Mouse (Mus musculus): Measurements from ENCODE around the gene Agl.

Agl gene

GRCm38 (mm10) chr3:116807811-116808506 is at the start of gene Agl:
Agl (minus strand) TSS chr3:116808166.
- peak; percentile 83 for DNase-seq (ENCODE audit: low read depth, low spot score)

- DNase-seq (ENCODE audit: low read depth, low spot score), result no peak
Measured at GRCm38 (mm10) chr3:116857611-116858010, 49.6 kb upstream of the Agl start.

- no peak for DNase-seq (ENCODE audit: low read depth, low spot score)
Measured at GRCm38 (mm10) chr3:116852421-116852820, 44.5 kb upstream of the Agl start.

GRCm38 (mm10) chr3:116850376-116850775 is 42.4 kb upstream of the Agl start:
- DNase-seq (ENCODE audit: low read depth, low spot score), result no peak

GRCm38 (mm10) chr3:116848936-116849335 is 41.0 kb upstream of the Agl start:
- DNase-seq (ENCODE audit: low read depth, low spot score), result no peak

- DNase-seq (ENCODE audit: low read depth, low spot score), result no peak
Measured at GRCm38 (mm10) chr3:116848099-116848498, 40.1 kb upstream of the Agl start.

GRCm38 (mm10) chr3:116846084-116846483 is 38.1 kb upstream of the Agl start:
- DNase-seq (ENCODE audit: low read depth, low spot score), result no peak

- no peak for DNase-seq (ENCODE audit: low read depth, low spot score)
Measured at GRCm38 (mm10) chr3:116844880-116845579, 37.1 kb upstream of the Agl start.

GRCm38 (mm10) chr3:116841311-116841710 is 33.3 kb upstream of the Agl start:
- no peak for DNase-seq (ENCODE audit: low read depth, low spot score)

- no peak for DNase-seq (ENCODE audit: low read depth, low spot score)
Measured at GRCm38 (mm10) chr3:116836681-116837475, 28.9 kb upstream of the Agl start.

- peak; percentile 77 for DNase-seq (ENCODE audit: low read depth, low spot score)
Measured at GRCm38 (mm10) chr3:116835770-116836680, 28.1 kb upstream of the Agl start.

- DNase-seq (ENCODE audit: low read depth, low spot score), result no peak
Measured at GRCm38 (mm10) chr3:116835350-116835749, 27.4 kb upstream of the Agl start.

GRCm38 (mm10) chr3:116834241-116834640 is 26.3 kb upstream of the Agl start:
- no peak for DNase-seq (ENCODE audit: low read depth, low spot score)

GRCm38 (mm10) chr3:116833491-116833890 is 25.5 kb upstream of the Agl start:
- DNase-seq (ENCODE audit: low read depth, low spot score), result no peak

- DNase-seq (ENCODE audit: low read depth, low spot score), result no peak
Measured at GRCm38 (mm10) chr3:116832526-116833310, 24.8 kb upstream of the Agl start.

GRCm38 (mm10) chr3:116831324-116831723 is 23.4 kb upstream of the Agl start:
- no peak for DNase-seq (ENCODE audit: low read depth, low spot score)

- DNase-seq (ENCODE audit: low read depth, low spot score), result no peak
Measured at GRCm38 (mm10) chr3:116829274-116829920, 21.4 kb upstream of the Agl start.

- DNase-seq (ENCODE audit: low read depth, low spot score), result no peak
Measured at GRCm38 (mm10) chr3:116826471-116827215, 18.7 kb upstream of the Agl start.

- no peak for DNase-seq (ENCODE audit: low read depth, low spot score)
Measured at GRCm38 (mm10) chr3:116817231-116817630, 9.3 kb upstream of the Agl start.
